Mouse (Mus musculus): ENCODE data around the gene Map3k21.

Map3k21 gene

GRCm38 (mm10) chr8:125971336-125971735, 61.1 kb downstream of the Map3k21 start:
- DNase-seq (ENCODE audit: low spot score in 2 of 2) = peak; percentile 55 to 83

DNA sequence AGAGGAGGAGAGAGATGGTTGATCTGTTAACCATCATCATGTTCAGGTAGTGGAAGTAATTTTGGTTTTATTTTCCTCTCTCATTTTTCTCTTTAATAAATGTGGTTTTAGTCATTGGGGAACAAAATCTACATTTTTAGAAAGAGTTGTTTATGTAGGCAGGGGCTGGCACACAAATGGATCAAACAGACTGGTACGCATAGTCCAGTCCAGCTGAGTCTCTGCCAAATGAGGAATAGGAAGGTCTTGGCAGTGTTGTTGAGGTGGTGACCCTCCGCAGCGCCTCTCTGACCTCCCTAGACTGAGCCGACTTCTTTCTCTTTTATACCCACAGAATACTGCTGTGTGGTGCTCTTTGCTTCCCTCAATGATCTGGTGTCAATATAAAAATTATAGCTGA, 65.7 kb downstream of the Map3k21 start:
- no peak for DNase-seq (ENCODE audit: low spot score in 2 of 2)

GRCm38 (mm10) chr8:125980826-125981225, 70.6 kb downstream of the Map3k21 start:
- no peak for DNase-seq (ENCODE audit: low spot score in 2 of 2)

- DNase-seq (ENCODE audit: low spot score in 2 of 2) = no peak
Observed at GRCm38 (mm10) chr8:125983515-125983914, 73.3 kb downstream of the Map3k21 start.

DNA sequence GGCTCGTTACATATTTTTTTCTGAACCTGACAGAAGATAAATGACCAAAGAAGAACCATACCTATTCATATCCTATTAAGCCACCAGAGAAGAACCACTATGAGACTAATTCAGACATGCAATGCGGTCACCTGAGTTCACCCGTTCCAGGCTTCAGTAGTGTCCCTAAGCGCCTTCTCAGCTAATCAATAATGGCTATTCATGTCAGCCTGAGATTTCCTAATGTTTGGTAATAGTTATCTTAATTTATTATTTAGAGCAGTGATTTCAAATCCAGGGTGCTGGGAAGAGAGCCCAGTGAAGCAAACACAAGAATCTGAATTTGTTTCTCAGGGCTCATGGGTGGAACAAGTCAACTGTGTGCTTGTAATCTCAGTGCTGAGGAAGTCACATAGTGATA, 73.9 kb downstream of the Map3k21 start:
- no peak for DNase-seq (ENCODE audit: low spot score in 2 of 2)

DNA sequence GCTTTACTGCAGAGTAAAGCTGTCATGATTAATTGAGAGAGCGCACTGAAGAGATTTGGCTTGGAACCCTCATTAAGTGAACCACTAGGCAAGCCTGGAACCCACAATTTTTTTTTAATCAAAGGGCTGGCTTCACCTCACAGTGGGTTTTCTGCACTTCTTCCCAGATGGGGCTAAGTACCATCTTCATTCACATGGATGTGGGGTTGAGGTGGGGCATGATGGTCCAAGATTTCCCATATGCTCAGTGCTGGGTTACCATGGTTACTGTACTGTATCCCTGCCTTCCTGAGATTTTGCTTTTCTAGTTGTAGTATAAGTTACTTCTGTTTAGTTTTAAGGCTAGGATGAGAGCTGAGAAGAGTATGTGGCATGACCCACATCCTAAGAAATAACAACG, 75.1 kb downstream of the Map3k21 start:
- no peak for DNase-seq (ENCODE audit: low spot score in 2 of 2)

- DNase-seq (ENCODE audit: low spot score in 2 of 2) = no peak
Observed at GRCm38 (mm10) chr8:125986999-125987589, 76.8 kb downstream of the Map3k21 start.

- DNase-seq (ENCODE audit: low spot score in 2 of 2) = no peak
Observed at GRCm38 (mm10) chr8:125987996-125988395, 77.7 kb downstream of the Map3k21 start.

DNA sequence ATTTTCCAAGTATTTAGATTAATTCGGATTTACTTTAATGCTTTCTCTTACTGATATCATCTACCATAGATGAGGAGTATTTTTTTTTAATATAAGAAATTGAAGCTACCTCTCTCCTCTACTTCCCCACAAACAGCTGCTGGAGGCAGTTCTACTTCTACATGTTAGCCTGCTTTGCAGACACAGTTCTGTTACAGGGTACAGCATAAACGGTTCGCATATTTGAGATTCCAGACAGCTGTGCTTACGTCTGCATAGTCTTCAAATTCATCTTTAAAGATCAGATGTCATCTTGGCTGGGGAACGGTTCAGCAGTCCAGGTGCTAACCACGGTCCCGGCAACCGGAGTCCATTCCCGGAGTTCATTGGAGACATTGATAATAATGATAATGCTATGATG, 83.4 kb downstream of the Map3k21 start:
- no peak for DNase-seq (ENCODE audit: low spot score in 2 of 2)

DNA sequence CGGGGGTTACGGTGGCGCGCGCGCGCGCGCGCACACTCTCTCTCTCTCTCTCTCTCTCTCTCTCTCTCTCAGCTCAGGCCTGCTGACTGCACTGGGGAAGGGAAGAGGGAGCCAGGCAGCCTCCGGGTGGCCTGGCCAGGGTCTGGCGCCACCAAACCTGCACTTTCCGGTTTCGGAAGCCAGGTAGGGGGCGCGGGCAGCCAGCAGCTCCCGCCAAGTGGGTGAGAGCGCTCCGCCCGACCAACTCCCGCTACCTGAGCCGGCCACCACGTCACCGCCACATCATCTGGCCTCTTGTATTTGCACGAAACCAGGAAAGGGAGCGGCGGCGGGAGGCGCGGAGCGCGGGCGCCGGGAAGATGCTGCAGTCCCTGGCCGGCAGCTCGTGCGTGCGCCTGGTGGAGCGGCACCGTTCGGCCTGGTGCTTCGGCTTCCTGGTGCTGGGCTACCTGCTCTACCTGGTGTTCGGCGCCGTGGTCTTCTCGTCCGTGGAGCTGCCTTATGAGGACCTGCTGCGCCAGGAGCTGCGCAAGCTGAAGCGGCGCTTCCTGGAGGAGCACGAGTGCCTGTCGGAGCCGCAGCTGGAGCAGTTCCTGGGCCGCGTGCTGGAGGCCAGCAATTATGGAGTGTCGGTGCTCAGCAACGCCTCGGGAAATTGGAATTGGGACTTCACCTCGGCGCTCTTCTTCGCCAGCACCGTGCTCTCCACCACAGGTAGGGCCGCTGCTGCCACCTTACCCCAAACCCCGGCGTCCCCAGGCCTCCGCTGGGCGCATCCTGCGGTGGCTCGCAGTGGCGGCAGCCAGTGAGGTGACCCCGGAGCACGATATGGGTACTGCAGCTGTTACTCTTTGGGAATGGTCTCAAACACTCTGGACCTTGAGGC, 85.1 kb downstream of the Map3k21 start, which contains the start of gene Kcnk1:
TSS of gene Kcnk1 (plus strand) at position 70 of the 886 bp plus-strand sequence.
- DNase-seq (ENCODE audit: low spot score in 2 of 2) = peak in 1 of 2 experiments; percentile 79

- DNase-seq (ENCODE audit: low spot score in 2 of 2) = no peak
Observed at GRCm38 (mm10) chr8:125996031-125996839, 86.0 kb downstream of the Map3k21 start.

DNA sequence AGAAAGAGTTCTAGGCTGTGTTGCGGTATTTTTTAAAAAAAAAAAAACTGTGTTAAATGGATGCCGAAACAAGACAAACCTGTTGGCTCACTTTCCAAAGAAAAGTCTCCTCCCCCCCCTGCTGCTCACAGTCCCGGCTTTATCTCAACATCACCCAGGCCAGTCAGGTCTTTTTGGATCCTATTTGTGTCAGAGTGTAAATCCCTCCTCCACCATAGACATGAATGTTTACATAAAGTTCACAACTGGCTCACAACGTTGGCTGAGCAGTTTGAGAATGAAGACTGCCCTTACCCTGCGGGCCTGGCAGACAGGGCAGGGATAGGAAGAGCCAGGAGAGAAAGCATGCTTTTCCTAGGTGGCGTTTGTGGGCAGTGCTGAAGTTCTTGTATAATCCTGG, 86.7 kb downstream of the Map3k21 start:
- no peak for DNase-seq (ENCODE audit: low spot score in 2 of 2)
